Mouse (Mus musculus): ENCODE measurements around the gene Xbp1.

- TF ChIP-seq CTCF (IDR thresholded peaks at IDR 0.05; ENCODE audit: extremely low read depth, insufficient read depth, insufficient read length, insufficient replicate concordance) (no peak), POLR2A (IDR thresholded peaks at IDR 0.05; ENCODE audit: low read depth, low read length) (no peak)
Measured at GRCm38 (mm10) chr11:5567654-5568053, 47.2 kb downstream of the Xbp1 start.

Measured in spleen, adult 2 months (tissue).